Mouse (Mus musculus) adipose tissue, adult 10 weeks (tissue): ENCODE measurements around the gene Gm28778. TPM values are rescaled to one million over a fixed set of nuclear protein-coding genes. Genes with fewer than 3 reads are reported as not detected.

Source experiments
- polyA plus RNA-seq: library from polyadenylated mRNA; stranded (reverse); fragments of 350-450 nt; fragmentation: Illumina TruSeq; extraction: RNeasy Lipid Tissue Mini Kit (QIAGEN cat#74804); gene quantifications from one replicate; pipeline ENCODE4 v1.2.3, GENCODE M21; 2014; ENCODE audit warnings: low read depth, low replicate concordance

Gene Gm28778
- polyA plus RNA-seq = not detected

DNA sequence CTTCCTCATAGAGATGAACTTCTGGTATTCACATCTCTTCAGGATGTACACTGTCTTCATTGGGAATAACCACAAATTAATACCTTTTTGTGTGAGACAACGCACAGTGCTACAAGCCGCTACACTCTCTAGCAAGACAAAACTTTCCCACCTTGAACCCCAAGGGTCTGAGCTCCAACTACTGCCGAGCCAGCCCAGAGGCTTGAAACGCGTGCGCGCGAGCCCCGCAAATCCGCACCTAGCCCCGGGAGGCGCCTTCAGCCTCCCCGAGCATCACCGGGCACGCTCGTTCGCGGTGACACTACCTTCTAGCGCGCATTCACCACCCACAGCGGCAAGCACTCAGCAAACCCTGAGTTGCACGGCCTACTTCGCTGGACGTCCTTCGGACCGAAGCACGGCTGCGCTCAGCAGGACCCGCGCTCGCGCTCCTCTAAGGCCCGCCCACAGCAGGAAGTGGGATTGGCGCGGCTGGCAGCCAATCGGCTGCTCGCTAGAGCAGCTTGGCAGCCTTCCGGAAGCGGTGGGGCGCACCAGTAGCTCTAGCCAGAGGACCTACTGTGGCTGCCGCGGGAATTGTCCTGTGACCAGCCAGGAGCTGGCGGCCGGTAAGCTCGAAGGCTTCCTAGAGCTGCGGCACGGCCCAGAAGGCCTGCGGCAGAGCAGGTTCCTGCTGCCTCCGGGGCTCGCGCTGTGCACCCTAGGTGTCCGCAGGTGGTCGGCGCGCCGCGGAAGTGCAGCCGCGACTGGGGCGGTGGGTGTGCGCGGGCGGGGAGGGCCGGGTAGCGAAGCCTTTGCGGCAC is at the start of gene Gm28778, which contains the start of the genes Pms1 and Ormdl1:
TSS of gene Gm28778 (plus strand) at position 531 of the 803 bp plus-strand sequence.
TSS of gene Pms1 (minus strand) at position 438 of the 803 bp plus-strand sequence.
TSS of gene Ormdl1 (plus strand) at position 515 of the 803 bp plus-strand sequence.

GRCm38 (mm10) chr1:53312989-53313967 is 16.4 kb downstream of the Gm28778 start, which contains the start of gene Osgepl1:
TSS of gene Osgepl1 (plus strand) at chr1:53313624.

DNA sequence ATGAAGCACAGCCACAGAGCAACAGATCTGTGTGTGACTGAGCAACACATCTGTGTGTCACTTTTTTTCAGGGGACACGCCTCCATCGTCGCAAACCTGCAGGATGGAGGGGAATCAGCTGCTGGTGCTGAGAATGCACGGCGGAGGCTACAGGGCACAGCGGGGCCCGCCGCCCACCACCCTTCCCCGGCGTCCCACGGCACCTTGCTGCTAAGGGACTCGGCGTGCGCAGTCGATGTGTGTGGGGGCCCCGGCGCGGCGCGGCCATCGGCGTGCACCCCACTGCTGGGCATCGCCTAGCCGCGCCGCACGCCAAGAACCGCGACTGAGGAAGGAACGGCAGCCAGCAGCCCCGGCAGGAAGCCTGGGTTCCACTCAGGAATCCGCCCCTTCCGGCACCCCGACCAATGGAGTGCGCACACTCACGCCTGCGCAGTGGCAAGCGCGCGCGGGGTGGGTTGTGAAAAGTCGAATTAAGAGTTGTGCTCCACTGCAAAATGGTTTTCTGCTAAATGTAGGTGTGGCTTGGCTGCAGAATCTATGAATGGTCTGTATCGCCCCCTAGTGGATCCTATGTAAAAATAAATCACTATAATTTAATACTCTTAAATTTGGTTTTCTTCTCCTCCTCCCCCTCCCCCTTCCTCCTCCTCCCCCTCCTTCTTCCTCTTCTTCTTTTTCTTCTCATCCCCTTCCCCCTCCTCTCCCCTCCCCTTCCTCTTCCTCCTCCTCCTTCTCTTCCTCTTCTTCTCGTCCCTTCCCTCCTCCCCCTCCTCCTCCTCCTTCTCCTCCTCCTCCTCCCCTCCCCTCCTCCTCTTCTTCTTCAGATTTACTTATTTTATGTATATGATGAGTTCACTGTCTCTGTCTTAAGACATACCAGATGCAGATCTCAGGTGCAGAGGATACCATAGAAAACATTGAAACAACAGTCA is 55.7 kb downstream of the Gm28778 start, which contains the start of the genes Asdurf, Gm28551 and Asnsd1:
TSS of gene Asdurf (minus strand) at position 293 of the 935 bp plus-strand sequence.
TSS of gene Gm28551 (minus strand) at position 341 of the 935 bp plus-strand sequence.
TSS of gene Asnsd1 (minus strand) at position 426 of the 935 bp plus-strand sequence.

Other genes starting within 250 kb of the Gm28778 start
- gene Mstn, start 235.5 kb upstream of the Gm28778 start, polyA plus RNA-seq = not detected
- gene 1700019A02Rik, start 109.5 kb upstream of the Gm28778 start, polyA plus RNA-seq = 8.0 TPM
- 2.2 TPM for gene Pms1, start 93 bp upstream of the Gm28778 start, polyA plus RNA-seq
- 23.9 TPM for gene Ormdl1, start within 50 bp of the Gm28778 start, polyA plus RNA-seq
- 14.9 TPM for gene Osgepl1, start 16.5 kb downstream of the Gm28778 start, polyA plus RNA-seq
- not detected for gene Asdurf, start 55.5 kb downstream of the Gm28778 start, polyA plus RNA-seq
- gene Gm28551, start 55.6 kb downstream of the Gm28778 start, polyA plus RNA-seq = not detected
- gene Asnsd1, start 55.6 kb downstream of the Gm28778 start, polyA plus RNA-seq = 44.4 TPM